7 mouse cellular contexts compared by ENCODE assay signal in genomic region chr11:103268350-103268749, GRCm38 (mm10). TPM values are rescaled to one million over a fixed set of nuclear protein-coding genes. Genes with fewer than 3 reads are reported as not detected.
DNase-seq lines count a peak whose midpoint lies in the region; ATAC-seq lines count a peak whose summit lies in the region.

No protein-coding gene starts in this region.

- ATAC-seq in liver, embryonic 11.5 days (replicated peaks; ENCODE audit: low FRiP score) = no peak
- ATAC-seq in forebrain, embryonic 12.5 days (ENCODE audit: low FRiP score) = no peak
- no peak for ATAC-seq in limb, embryonic 13.5 days (ENCODE audit: low FRiP score, low read depth)
- ATAC-seq in stomach, embryonic 14.5 days (ENCODE audit: insufficient number of reproducible peaks, insufficient read depth, low FRiP score, low read depth) = no peak

- no peak for DNase-seq in liver, embryonic 11.5 days (ENCODE audit: low spot score)
- DNase-seq in liver = no peak
- no peak for DNase-seq in retina, postnatal 1 day
- DNase-seq in adrenal gland, adult 2 months = no peak

- no peaks in the 10 kb centered on the region for H3K36me3 ChIP-seq in liver, embryonic 11.5 days (ENCODE audit: control insufficient read depth, insufficient read depth, low read length)
- H3K36me3 ChIP-seq in forebrain, embryonic 12.5 days (replicated peaks) = no peaks in the 10 kb centered on the region
- no peaks in the 10 kb centered on the region for H3K36me3 ChIP-seq in limb, embryonic 13.5 days
- no peaks in the 10 kb centered on the region for H3K36me3 ChIP-seq in stomach, embryonic 14.5 days (ENCODE audit: control insufficient read depth, insufficient read depth, low read length)

- no peaks in the 10 kb centered on the region for H3K9me3 ChIP-seq in liver, embryonic 11.5 days (ENCODE audit: control insufficient read depth, low read length)
- H3K9me3 ChIP-seq in forebrain, embryonic 12.5 days = no peaks in the 10 kb centered on the region
- H3K9me3 ChIP-seq in limb, embryonic 13.5 days = no peaks in the 10 kb centered on the region
- no peaks in the 10 kb centered on the region for H3K9me3 ChIP-seq in stomach, embryonic 14.5 days (ENCODE audit: control insufficient read depth, low read depth, low read length)

- H3K4me2 ChIP-seq in liver, embryonic 11.5 days = peak overlapping the region; percentile 98
- peak overlapping the region; percentile 67 for H3K4me2 ChIP-seq in forebrain, embryonic 12.5 days
- H3K4me2 ChIP-seq in limb, embryonic 13.5 days (replicated peaks) = peak overlapping the region; percentile 63
- H3K4me2 ChIP-seq in stomach, embryonic 14.5 days (replicated peaks; ENCODE audit: low read depth, low read length) = peak overlapping the region; percentile 56

- H3K4me3 ChIP-seq in liver, embryonic 11.5 days (ENCODE audit: low read depth, low read length) = no peak overlapping the region
- H3K4me3 ChIP-seq in forebrain, embryonic 12.5 days (replicated peaks) = no peak overlapping the region
- peak overlapping the region; percentile 69 for H3K4me3 ChIP-seq in limb, embryonic 13.5 days
- no peak overlapping the region for H3K4me3 ChIP-seq in stomach, embryonic 14.5 days (ENCODE audit: low read depth, low read length)

- no peak overlapping the region for H3K27ac ChIP-seq in liver, embryonic 11.5 days (ENCODE audit: low read depth, low read length)
- H3K27ac ChIP-seq in forebrain, embryonic 12.5 days = peak overlapping the region; percentile 94
- H3K27ac ChIP-seq in limb, embryonic 13.5 days = peak overlapping the region; percentile 92
- H3K27ac ChIP-seq in stomach, embryonic 14.5 days (ENCODE audit: low read length) = peak overlapping the region; percentile 84; the same call in 1 of the 2 replicates

- no peaks in the 10 kb centered on the region for H3K27me3 ChIP-seq in liver, embryonic 11.5 days (replicated peaks; ENCODE audit: control insufficient read depth, insufficient read depth, low read length)
- no peaks in the 10 kb centered on the region for H3K27me3 ChIP-seq in forebrain, embryonic 12.5 days
- H3K27me3 ChIP-seq in limb, embryonic 13.5 days = no peaks in the 10 kb centered on the region
- no peaks in the 10 kb centered on the region for H3K27me3 ChIP-seq in stomach, embryonic 14.5 days (ENCODE audit: control insufficient read depth, insufficient read depth, low read length)

- WGBS in liver, embryonic 11.5 days = 80% methylated on average over 4 of the region's 4 CpGs
- WGBS in forebrain, embryonic 12.5 days = 82% methylated on average over 4 of the region's 4 CpGs
- 71% methylated on average over 4 of the region's 4 CpGs for WGBS in limb, embryonic 13.5 days
- WGBS in stomach, embryonic 14.5 days = 65% methylated on average over 4 of the region's 4 CpGs

- no peak overlapping the region; the same call in none of the 2 replicates for H3K9ac ChIP-seq in liver, embryonic 11.5 days (ENCODE audit: low read depth, low read length)
- H3K9ac ChIP-seq in forebrain, embryonic 12.5 days = peak overlapping the region; percentile 42; the same call in 1 of the 2 replicates
- no peak overlapping the region for H3K9ac ChIP-seq in limb, embryonic 13.5 days
- no peak overlapping the region for H3K9ac ChIP-seq in stomach, embryonic 14.5 days (replicated peaks; ENCODE audit: low read depth, low read length)

- H3K4me1 ChIP-seq in liver, embryonic 11.5 days (replicated peaks; ENCODE audit: control insufficient read depth, insufficient read depth, low read length) = peaks cover 17% of the 10 kb centered on the region
- H3K4me1 ChIP-seq in forebrain, embryonic 12.5 days = peaks cover 44% of the 10 kb centered on the region
- H3K4me1 ChIP-seq in limb, embryonic 13.5 days = peaks cover 49% of the 10 kb centered on the region
- peaks cover 31% of the 10 kb centered on the region for H3K4me1 ChIP-seq in stomach, embryonic 14.5 days (ENCODE audit: control insufficient read depth, insufficient read depth, low read length)

RNA-seq across cellular contexts. Expression of gene Map3k14, which starts 1.1 kb away (rescaled TPM):
- 1.1 and 1.6 TPM in 2 replicates for polyA plus RNA-seq in liver, embryonic 11.5 days (2014; fragmentation: Nextera tagmentation; extraction: Ambion mirVana)
- polyA plus RNA-seq in forebrain, embryonic 12.5 days (2016; fragmentation: Nextera tagmentation; extraction: Ambion mirVana) = 4.6 and 4.7 TPM in 2 replicates
- polyA plus RNA-seq in limb, embryonic 13.5 days (2015; fragmentation: Nextera tagmentation; extraction: Ambion mirVana) = 4.8 and 5.4 TPM in 2 replicates
- 5.6 and 6.0 TPM in 2 replicates for polyA plus RNA-seq in stomach, embryonic 14.5 days (2014; fragmentation: Nextera tagmentation; extraction: Ambion mirVana)
- 1 to 10 TPM; 5.3 to 9.7 TPM for total RNA-seq in adrenal gland, adult 2 months (2021)
- polyA plus RNA-seq in adrenal gland, adult 2 months (2012; rRNA removed) = 12.6 and 18.2 TPM in 2 replicates

RNA-seq across cellular contexts. Expression of gene Spata32, which starts 50.1 kb away (rescaled TPM):
- not detected in 2 replicates for polyA plus RNA-seq in liver, embryonic 11.5 days (2014; fragmentation: Nextera tagmentation; extraction: Ambion mirVana)
- not detected in 2 replicates for polyA plus RNA-seq in forebrain, embryonic 12.5 days (2016; fragmentation: Nextera tagmentation; extraction: Ambion mirVana)
- not detected in 2 replicates for polyA plus RNA-seq in limb, embryonic 13.5 days (2015; fragmentation: Nextera tagmentation; extraction: Ambion mirVana)
- not detected in 2 replicates for polyA plus RNA-seq in stomach, embryonic 14.5 days (2014; fragmentation: Nextera tagmentation; extraction: Ambion mirVana)
- total RNA-seq in adrenal gland, adult 2 months (2021) = not detected
- not detected in 2 replicates for polyA plus RNA-seq in adrenal gland, adult 2 months (2012; rRNA removed)

RNA-seq across cellular contexts. Expression of gene 1700023F06Rik, which starts 60.0 kb away (rescaled TPM):
- polyA plus RNA-seq in liver, embryonic 11.5 days (2014; fragmentation: Nextera tagmentation; extraction: Ambion mirVana) = 0.15 TPM in 1 of 2 replicates, not detected in the other
- 0.33 and 0.64 TPM in 2 replicates for polyA plus RNA-seq in forebrain, embryonic 12.5 days (2016; fragmentation: Nextera tagmentation; extraction: Ambion mirVana)
- polyA plus RNA-seq in limb, embryonic 13.5 days (2015; fragmentation: Nextera tagmentation; extraction: Ambion mirVana) = 0.55 and 0.61 TPM in 2 replicates
- 1.5 and 1.8 TPM in 2 replicates for polyA plus RNA-seq in stomach, embryonic 14.5 days (2014; fragmentation: Nextera tagmentation; extraction: Ambion mirVana)
- total RNA-seq in adrenal gland, adult 2 months (2021) = under 1 TPM; 0.45 to 0.52 TPM
- polyA plus RNA-seq in adrenal gland, adult 2 months (2012; rRNA removed) = 1.4 and 2.1 TPM in 2 replicates
